Mouse (Mus musculus): ENCODE data around the gene Fchsd2. TPM values are rescaled to one million over a fixed set of nuclear protein-coding genes. Genes with fewer than 3 reads are reported as not detected.

Gene Fchsd2
- polyA plus RNA-seq, 1 experiment from 2014 or later, result 46.2 TPM

DNA sequence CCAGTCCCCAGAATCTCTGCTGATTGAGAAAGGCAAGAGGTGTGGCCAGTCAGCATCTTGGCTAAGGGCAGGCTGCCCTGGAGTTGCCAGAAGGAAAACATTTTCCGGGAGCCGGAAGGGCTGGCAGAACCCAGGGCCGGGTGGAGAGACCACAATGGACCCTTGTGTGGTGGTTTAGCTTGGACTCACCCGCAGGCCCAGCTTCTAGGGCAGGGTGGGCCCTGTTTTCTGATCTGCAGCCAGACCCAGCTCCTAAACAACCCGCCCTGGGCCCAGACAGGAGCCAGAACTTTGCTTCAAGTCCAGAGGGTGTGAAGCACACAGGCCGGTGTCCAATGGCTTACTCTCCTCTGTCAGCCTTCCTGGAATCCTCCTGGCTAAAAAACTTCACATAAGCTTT, 30.4 kb upstream of the Fchsd2 start:
- no peak overlapping the region for H3K4me2 ChIP-seq
- no peaks in the 10 kb centered on the region for H3K27me3 ChIP-seq (replicated peaks)
- H3K36me3 ChIP-seq (replicated peaks), result no peaks in the 10 kb centered on the region
- WGBS, result 87% methylated on average over 6 of the region's 6 CpGs
- H3K4me3 ChIP-seq, result no peak overlapping the region
- H3K27ac ChIP-seq, result no peak overlapping the region
- H3K4me1 ChIP-seq, result peaks cover 7% of the 10 kb centered on the region; the same call in 1 of the 2 replicates
- no peak for ATAC-seq (replicated peaks)
- no peak overlapping the region for H3K9ac ChIP-seq
- H3K9me3 ChIP-seq, result no peaks in the 10 kb centered on the region

GRCm38 (mm10) chr7:101063523-101063922, 29.1 kb upstream of the Fchsd2 start:
- Histone ChIP-seq H3K9ac (no peak overlapping the region), H3K4me2 (no peak overlapping the region), H3K36me3 (replicated peaks) (no peaks in the 10 kb centered on the region), H3K4me1 (peaks cover 7% of the 10 kb centered on the region; the same call in 1 of the 2 replicates), H3K27ac (no peak overlapping the region), H3K27me3 (replicated peaks) (no peaks in the 10 kb centered on the region), H3K4me3 (no peak overlapping the region), H3K9me3 (no peaks in the 10 kb centered on the region)
- WGBS, result 90% methylated on average over 10 of the region's 10 CpGs
- ATAC-seq (replicated peaks), result no peak

DNA sequence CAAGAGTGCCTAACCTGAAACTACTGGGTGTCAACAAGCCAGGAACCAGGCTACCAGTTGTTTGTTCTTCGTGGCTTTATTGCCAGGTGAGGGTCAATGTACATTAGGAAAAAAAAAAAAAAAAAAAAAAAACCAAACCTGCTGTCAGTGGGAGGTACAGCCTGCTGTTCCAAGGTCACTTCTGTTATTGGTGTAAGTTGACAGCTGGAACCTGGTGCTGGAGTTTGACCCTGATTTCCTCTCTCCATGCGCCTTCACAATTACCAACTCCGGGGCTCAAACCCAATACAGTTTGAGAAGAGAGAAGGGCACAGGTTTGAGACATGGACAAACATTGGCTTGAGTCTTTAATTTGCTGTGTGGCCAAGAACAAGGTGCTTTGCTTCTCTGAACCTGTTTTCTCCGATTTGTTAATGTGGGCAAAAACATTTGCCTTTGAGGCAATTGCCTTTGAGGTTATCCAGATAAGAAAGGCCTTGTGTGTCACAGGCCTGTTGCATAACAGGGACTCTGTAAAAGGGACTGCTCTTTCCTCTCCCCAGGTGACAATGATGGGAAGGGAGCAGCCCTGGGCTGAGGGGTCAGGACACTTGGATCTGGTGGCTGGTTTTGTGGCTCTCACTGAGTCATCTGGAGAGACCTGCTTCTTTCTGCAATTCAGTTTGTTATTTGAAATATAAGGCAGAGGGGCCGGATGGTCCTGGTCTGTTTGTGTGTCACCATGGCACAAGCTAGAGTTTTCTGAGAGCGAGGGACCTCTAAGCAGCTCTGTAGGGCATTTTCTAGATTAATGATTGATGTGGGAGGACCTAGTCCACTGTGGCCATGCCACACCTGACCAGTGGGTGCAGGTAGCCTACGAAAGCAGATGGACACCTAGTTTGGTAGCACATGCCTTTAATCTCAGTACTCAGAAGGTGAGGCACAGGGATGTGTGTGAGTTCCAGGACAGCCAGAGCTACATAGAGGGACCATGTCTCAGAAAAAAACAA, 27.7 kb upstream of the Fchsd2 start:
- Histone ChIP-seq H3K4me1 (peaks cover 7% of the 10 kb centered on the region; the same call in 1 of the 2 replicates), H3K4me2 (no peak overlapping the region), H3K9me3 (no peaks in the 10 kb centered on the region), H3K27me3 (replicated peaks) (no peaks in the 10 kb centered on the region), H3K27ac (no peak overlapping the region), H3K9ac (no peak overlapping the region), H3K4me3 (no peak overlapping the region), H3K36me3 (replicated peaks) (no peaks in the 10 kb centered on the region)
- 89% methylated on average over 7 of the region's 7 CpGs for WGBS
- no peak for ATAC-seq (replicated peaks)

DNA sequence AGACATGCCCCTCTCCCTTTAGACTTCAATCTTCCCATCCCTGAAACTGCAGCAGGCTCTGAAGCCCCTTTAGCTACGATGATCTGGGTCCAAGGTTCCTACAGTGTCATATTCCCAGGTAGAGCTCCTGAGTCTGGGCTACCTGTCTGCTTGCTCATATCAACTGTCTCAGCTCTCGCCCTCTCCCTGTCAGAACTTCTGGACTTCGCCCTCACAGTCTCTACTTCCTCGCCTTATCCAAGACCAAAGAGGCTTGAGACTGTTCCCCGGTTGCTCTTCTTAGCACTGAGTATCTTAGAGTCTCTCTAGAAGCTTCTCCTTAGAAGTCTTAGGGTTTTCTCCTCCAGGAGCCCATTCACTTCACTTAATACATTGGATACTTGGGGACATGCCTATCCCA, 26.7 kb upstream of the Fchsd2 start:
- no peak for ATAC-seq (replicated peaks)
- no peak overlapping the region for H3K4me3 ChIP-seq
- no peaks in the 10 kb centered on the region for H3K27me3 ChIP-seq (replicated peaks)
- no peaks in the 10 kb centered on the region for H3K36me3 ChIP-seq (replicated peaks)
- peaks cover 7% of the 10 kb centered on the region; the same call in 1 of the 2 replicates for H3K4me1 ChIP-seq
- H3K27ac ChIP-seq, result no peak overlapping the region
- H3K9me3 ChIP-seq, result no peaks in the 10 kb centered on the region
- no peak overlapping the region for H3K4me2 ChIP-seq
- no peak overlapping the region for H3K9ac ChIP-seq
- WGBS, result 88% methylated on average over 5 of the region's 5 CpGs

- H3K4me1 ChIP-seq, result peaks cover under 1% of the 10 kb centered on the region; the same call in 1 of the 2 replicates
- no peak for ATAC-seq (replicated peaks)
- H3K4me3 ChIP-seq, result no peak overlapping the region
- H3K9ac ChIP-seq, result no peak overlapping the region
- no peaks in the 10 kb centered on the region for H3K27me3 ChIP-seq (replicated peaks)
- H3K36me3 ChIP-seq (replicated peaks), result no peaks in the 10 kb centered on the region
- no peak overlapping the region for H3K27ac ChIP-seq
- H3K4me2 ChIP-seq, result no peak overlapping the region
- WGBS, result 82% methylated on average over 3 of the region's 3 CpGs
- no peaks in the 10 kb centered on the region for H3K9me3 ChIP-seq
These were observed 25.9 kb upstream of the Fchsd2 start for GRCm38 (mm10) chr7:101066650-101067346.

GRCm38 (mm10) chr7:101067521-101067920, 25.1 kb upstream of the Fchsd2 start:
- 86% methylated on average over 2 of the region's 2 CpGs for WGBS
- Histone ChIP-seq H3K27ac (no peak overlapping the region), H3K9me3 (no peaks in the 10 kb centered on the region), H3K4me3 (no peak overlapping the region), H3K27me3 (replicated peaks) (no peaks in the 10 kb centered on the region), H3K4me2 (no peak overlapping the region), H3K9ac (no peak overlapping the region), H3K4me1 (no peaks in the 10 kb centered on the region), H3K36me3 (replicated peaks) (no peaks in the 10 kb centered on the region)
- ATAC-seq (replicated peaks), result no peak

- H3K4me1 ChIP-seq, result no peaks in the 10 kb centered on the region
- 88% methylated on average over 6 of the region's 6 CpGs for WGBS
- H3K9me3 ChIP-seq, result no peaks in the 10 kb centered on the region
- H3K27me3 ChIP-seq (replicated peaks), result no peaks in the 10 kb centered on the region
- no peak overlapping the region for H3K9ac ChIP-seq
- H3K4me2 ChIP-seq, result no peak overlapping the region
- ATAC-seq (replicated peaks), result no peak
- H3K36me3 ChIP-seq (replicated peaks), result no peaks in the 10 kb centered on the region
- no peak overlapping the region for H3K27ac ChIP-seq
- H3K4me3 ChIP-seq, result no peak overlapping the region
These were observed 23.4 kb upstream of the Fchsd2 start for GRCm38 (mm10) chr7:101069271-101069670.

- H3K4me1 ChIP-seq, result no peaks in the 10 kb centered on the region
- no peak overlapping the region for H3K9ac ChIP-seq
- H3K36me3 ChIP-seq (replicated peaks), result no peaks in the 10 kb centered on the region
- 48% methylated on average over 4 of the region's 4 CpGs for WGBS
- no peak overlapping the region for H3K27ac ChIP-seq
- H3K4me2 ChIP-seq, result no peak overlapping the region
- H3K4me3 ChIP-seq, result no peak overlapping the region
- ATAC-seq (replicated peaks), result no peak
- no peaks in the 10 kb centered on the region for H3K9me3 ChIP-seq
- H3K27me3 ChIP-seq (replicated peaks), result no peaks in the 10 kb centered on the region
These were observed 22.3 kb upstream of the Fchsd2 start for GRCm38 (mm10) chr7:101070406-101070805.

DNA sequence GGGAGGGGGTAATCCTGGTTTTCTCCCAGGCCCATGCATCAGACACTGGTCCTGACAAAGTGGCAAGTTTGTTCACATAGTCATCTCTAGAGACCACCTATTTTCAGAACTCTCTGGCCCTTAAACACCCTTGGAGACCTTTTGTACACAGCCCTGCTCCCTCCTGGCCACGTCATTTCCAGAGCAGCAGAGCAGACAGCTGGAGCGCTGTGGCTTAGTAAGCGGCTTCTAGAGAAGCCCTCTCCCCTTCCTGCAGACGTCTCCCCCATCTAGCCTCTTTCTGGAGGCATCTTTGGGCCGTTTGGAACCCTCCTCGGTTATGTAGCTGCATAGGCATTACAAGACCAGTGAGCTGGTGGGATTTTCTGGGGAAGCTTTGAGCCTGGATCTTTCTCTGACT, 21.6 kb upstream of the Fchsd2 start:
- Histone ChIP-seq H3K4me3 (no peak overlapping the region), H3K4me2 (no peak overlapping the region), H3K9me3 (no peaks in the 10 kb centered on the region), H3K27me3 (replicated peaks) (no peaks in the 10 kb centered on the region), H3K4me1 (no peaks in the 10 kb centered on the region), H3K36me3 (replicated peaks) (no peaks in the 10 kb centered on the region), H3K9ac (no peak overlapping the region), H3K27ac (no peak overlapping the region)
- WGBS, result 55% methylated on average over 6 of the region's 6 CpGs
- no peak for ATAC-seq (replicated peaks)

- ATAC-seq (replicated peaks), result no peak
- 86% methylated on average over 12 of the region's 12 CpGs for WGBS
- Histone ChIP-seq H3K4me3 (no peak overlapping the region), H3K4me1 (no peaks in the 10 kb centered on the region), H3K27me3 (replicated peaks) (no peaks in the 10 kb centered on the region), H3K36me3 (replicated peaks) (no peaks in the 10 kb centered on the region), H3K9me3 (no peaks in the 10 kb centered on the region), H3K4me2 (no peak overlapping the region), H3K9ac (no peak overlapping the region), H3K27ac (no peak overlapping the region)
These were observed 20.4 kb upstream of the Fchsd2 start for GRCm38 (mm10) chr7:101072123-101072740.

DNA sequence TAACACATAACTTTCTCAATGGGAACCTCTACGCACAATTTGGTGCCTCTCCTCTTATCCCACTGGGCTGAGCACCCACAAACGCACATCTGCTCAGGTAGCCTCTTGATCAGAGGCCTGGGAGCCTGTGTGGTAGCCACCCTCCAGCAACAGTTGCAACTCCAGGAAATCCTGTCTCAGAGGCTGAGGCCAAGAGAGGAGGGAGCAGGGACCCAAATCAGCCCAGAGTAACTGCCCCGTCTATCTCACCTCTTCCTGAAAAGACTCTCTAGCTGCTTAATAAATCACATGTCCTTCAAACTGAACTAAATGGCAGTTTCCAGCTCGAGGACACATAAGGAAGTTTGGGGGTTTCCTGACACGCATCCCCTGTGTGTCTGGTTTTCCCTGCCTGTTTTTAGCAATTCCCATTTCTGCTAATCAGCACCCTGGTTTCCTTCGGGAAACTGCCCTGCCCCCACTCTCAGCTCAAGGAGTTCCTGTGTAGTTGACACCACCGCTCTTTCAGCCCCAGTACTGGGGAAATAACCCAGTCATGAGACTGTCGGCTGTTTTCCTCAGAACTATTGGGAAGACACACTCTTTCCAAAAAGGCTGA, 18.4 kb upstream of the Fchsd2 start:
- 75% methylated on average over 8 of the region's 8 CpGs for WGBS
- no peaks in the 10 kb centered on the region for H3K36me3 ChIP-seq (replicated peaks)
- no peak for ATAC-seq (replicated peaks)
- H3K27ac ChIP-seq, result no peak overlapping the region
- no peaks in the 10 kb centered on the region for H3K27me3 ChIP-seq (replicated peaks)
- no peak overlapping the region for H3K4me2 ChIP-seq
- H3K9me3 ChIP-seq, result no peaks in the 10 kb centered on the region
- H3K9ac ChIP-seq, result no peak overlapping the region
- H3K4me1 ChIP-seq, result no peaks in the 10 kb centered on the region
- H3K4me3 ChIP-seq, result no peak overlapping the region
